Mouse (Mus musculus): ENCODE data around the gene Itga2. TPM values are rescaled to one million over a fixed set of nuclear protein-coding genes. Genes with fewer than 3 reads are reported as not detected.

Gene Itga2
- total RNA-seq, 1 experiment, result 0.31 TPM

DNA sequence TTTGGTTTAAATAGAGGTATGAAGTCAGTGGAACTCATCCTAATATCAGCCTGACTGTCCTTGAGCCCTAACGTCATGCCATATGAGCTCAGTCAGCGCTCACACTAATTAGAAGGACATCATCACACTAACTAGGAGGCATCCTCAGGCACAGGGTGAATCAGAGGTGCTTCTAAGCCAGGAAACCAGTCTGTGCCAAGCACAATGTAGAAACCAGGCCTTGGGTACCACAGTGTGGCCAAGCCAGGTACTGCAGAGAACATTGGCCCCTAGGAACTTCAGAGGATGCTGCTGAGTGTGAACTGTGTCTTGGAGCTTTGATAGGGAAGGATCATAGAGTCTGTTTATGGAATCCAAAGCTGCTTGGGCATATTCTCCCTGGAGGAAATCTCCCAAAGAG is 32.3 kb upstream of the Itga2 start:
- H3K9me3 ChIP-seq (ENCODE audit: control insufficient read depth, insufficient read depth, low read depth, low read length), result no peaks in the 10 kb centered on the region
- TF ChIP-seq HCFC1 (IDR thresholded peaks at IDR 0.05; ENCODE audit: borderline replicate concordance, insufficient read depth, low read length) (no peak), ZC3H11A (IDR thresholded peaks at IDR 0.05; ENCODE audit: borderline replicate concordance, low read depth, low read length) (peak; percentile 69), ZNF384 (IDR thresholded peaks at IDR 0.05; ENCODE audit: low read depth, low read length) (no peak), CHD2 (IDR thresholded peaks at IDR 0.05; ENCODE audit: low read depth, low read length) (no peak), MAFK (IDR thresholded peaks at IDR 0.05; ENCODE audit: insufficient read depth, low read depth, low read length) (no peak)
- in situ Hi-C loops (cut with MboI; ENCODE audit: low sequenced_read_pairs in 2 of 2, unreplicated experiment in 2 of 2), result loop anchor here (10.0 to 25.0 kb wide), 3 partner anchors 127 to 1077 kb away; no protein-coding TSS in a partner anchor
- H3K4me1 ChIP-seq (ENCODE audit: control insufficient read depth in 2 of 2, insufficient read depth in 2 of 2, low read length in 2 of 2, poor library complexity in 1 of 2), result no peaks in the 10 kb centered on the region
- no peak overlapping the region for H3K9ac ChIP-seq (ENCODE audit: insufficient read depth, low read depth, low read length, poor library complexity, severe bottlenecking)
- H3K4me3 ChIP-seq (ENCODE audit: insufficient read depth in 1 of 2, low read depth in 1 of 2, low read length in 2 of 2, poor library complexity in 1 of 2, severe bottlenecking in 1 of 2), result no peak overlapping the region
- H3K36me3 ChIP-seq (ENCODE audit: control insufficient read depth, insufficient read depth, low read length, poor library complexity, severe bottlenecking), result no peaks in the 10 kb centered on the region
- peak; percentile 58 for DNase-seq (ENCODE audit: low read depth, low spot score)
- no peak overlapping the region for H3K27ac ChIP-seq (ENCODE audit: insufficient read depth, low read depth, low read length, poor library complexity, severe bottlenecking)

DNA sequence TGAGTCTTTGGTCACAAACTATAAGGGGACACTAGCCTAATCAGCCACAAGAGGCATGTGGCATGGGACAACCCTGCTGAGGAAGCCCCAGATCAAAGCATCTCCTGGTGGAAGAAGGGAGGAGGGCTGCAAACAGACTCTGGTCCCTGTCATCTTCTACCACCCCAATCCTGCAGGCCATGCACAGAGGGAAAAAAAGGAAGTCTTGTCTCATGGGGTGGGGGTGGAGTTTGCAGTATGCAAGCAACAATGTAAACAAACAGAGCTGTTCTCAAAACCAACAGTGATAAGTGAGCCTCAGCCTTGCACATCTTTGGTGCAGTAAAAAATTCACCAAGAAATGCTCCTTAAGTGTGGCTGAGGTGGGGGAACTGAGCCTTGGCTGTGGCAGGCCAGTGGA is 22.6 kb upstream of the Itga2 start:
- Histone ChIP-seq H3K9me3 (ENCODE audit: control insufficient read depth, insufficient read depth, low read depth, low read length) (no peaks in the 10 kb centered on the region), H3K36me3 (ENCODE audit: control insufficient read depth, insufficient read depth, low read length, poor library complexity, severe bottlenecking) (no peaks in the 10 kb centered on the region), H3K9ac (ENCODE audit: insufficient read depth, low read depth, low read length, poor library complexity, severe bottlenecking) (no peak overlapping the region), H3K4me3 (ENCODE audit: insufficient read depth in 1 of 2, low read depth in 1 of 2, low read length in 2 of 2, poor library complexity in 1 of 2, severe bottlenecking in 1 of 2) (no peak overlapping the region), H3K4me1 (ENCODE audit: control insufficient read depth in 2 of 2, insufficient read depth in 2 of 2, low read length in 2 of 2, poor library complexity in 1 of 2) (no peaks in the 10 kb centered on the region), H3K27ac (ENCODE audit: insufficient read depth, low read depth, low read length, poor library complexity, severe bottlenecking) (no peak overlapping the region)
- no peak for DNase-seq (ENCODE audit: low read depth, low spot score)
- TF ChIP-seq ZC3H11A (IDR thresholded peaks at IDR 0.05; ENCODE audit: borderline replicate concordance, low read depth, low read length) (no peak), CHD2 (IDR thresholded peaks at IDR 0.05; ENCODE audit: low read depth, low read length) (no peak), ZNF384 (IDR thresholded peaks at IDR 0.05; ENCODE audit: low read depth, low read length) (no peak), HCFC1 (IDR thresholded peaks at IDR 0.05; ENCODE audit: borderline replicate concordance, insufficient read depth, low read length) (no peak), MAFK (IDR thresholded peaks at IDR 0.05; ENCODE audit: insufficient read depth, low read depth, low read length) (no peak)
- in situ Hi-C loops (cut with MboI; ENCODE audit: low sequenced_read_pairs in 2 of 2, unreplicated experiment in 2 of 2), result loop anchor here (25.0 kb wide), 2 partner anchors 117 to 1067 kb away; no protein-coding TSS in a partner anchor

DNA sequence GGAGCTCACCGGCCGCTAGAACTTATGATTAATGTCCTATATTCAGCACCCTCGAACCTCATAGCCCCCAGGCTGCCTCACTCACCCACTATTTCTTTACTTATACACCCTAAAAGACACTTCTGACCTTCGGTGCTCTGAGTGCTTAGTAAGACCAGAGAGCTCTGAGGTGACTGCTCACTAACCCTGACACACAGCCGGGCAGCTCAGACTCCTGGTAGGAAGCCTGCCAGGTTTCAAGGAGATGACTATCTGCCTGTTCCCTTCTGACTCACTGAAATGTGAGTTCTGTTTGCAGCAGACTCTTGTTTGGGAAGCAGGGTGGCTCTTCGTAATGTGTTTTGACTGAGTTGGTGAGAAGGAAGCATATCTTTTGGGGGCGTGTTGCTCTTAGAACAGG is 1.6 kb upstream of the Itga2 start:
- TF ChIP-seq ZC3H11A (IDR thresholded peaks at IDR 0.05; ENCODE audit: borderline replicate concordance, low read depth, low read length), result no peak
- no peak for TF ChIP-seq CHD2 (IDR thresholded peaks at IDR 0.05; ENCODE audit: low read depth, low read length)
- no peak for TF ChIP-seq HCFC1 (IDR thresholded peaks at IDR 0.05; ENCODE audit: borderline replicate concordance, insufficient read depth, low read length)
- no peak for TF ChIP-seq MAFK (IDR thresholded peaks at IDR 0.05; ENCODE audit: insufficient read depth, low read depth, low read length)
- no peak for TF ChIP-seq ZNF384 (IDR thresholded peaks at IDR 0.05; ENCODE audit: low read depth, low read length)
- in situ Hi-C loops (cut with MboI; ENCODE audit: low sequenced_read_pairs in 2 of 2, unreplicated experiment in 2 of 2), result no loop called here
- no peak for DNase-seq (ENCODE audit: low read depth, low spot score)

DNA sequence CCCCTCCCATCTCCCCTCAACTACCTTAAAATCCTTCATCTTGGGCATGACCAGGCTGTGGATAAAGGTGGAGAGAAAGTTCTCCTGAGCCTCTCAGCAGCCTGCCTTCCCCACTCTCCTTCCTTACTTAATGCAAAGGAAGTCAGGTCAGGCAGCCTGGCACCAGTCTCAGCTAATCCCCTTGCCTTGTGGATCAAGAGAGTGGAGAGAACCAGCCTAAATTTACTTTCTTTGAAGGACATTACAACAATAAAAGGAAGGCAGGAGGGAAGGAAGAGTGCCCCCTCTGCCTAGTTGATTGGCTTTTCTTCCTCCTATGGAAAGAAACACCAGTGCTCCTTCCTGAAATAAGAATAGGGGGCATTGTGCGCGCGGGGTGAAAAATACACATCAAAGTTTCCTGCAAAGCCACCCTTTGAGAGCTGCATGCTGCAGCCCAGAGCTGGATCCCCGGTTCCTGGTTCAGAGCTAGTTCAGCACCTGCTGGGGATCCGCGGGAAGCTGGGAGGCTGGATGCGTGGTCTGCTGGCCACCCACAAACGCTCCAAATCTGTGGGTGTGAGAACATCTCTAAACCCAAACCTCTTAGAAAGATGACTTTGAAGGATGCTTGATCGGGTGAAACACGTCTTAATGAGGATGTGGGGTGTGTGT is 777 bp downstream of the Itga2 start:
- H3K9ac ChIP-seq (ENCODE audit: insufficient read depth, low read depth, low read length, poor library complexity, severe bottlenecking), result no peak overlapping the region

More for the DNA sequence above, 1.6 kb upstream of the Itga2 start:
- no peak overlapping the region for H3K9ac ChIP-seq (ENCODE audit: insufficient read depth, low read depth, low read length, poor library complexity, severe bottlenecking)
- no peak overlapping the region for H3K4me3 ChIP-seq (ENCODE audit: insufficient read depth in 1 of 2, low read depth in 1 of 2, low read length in 2 of 2, poor library complexity in 1 of 2, severe bottlenecking in 1 of 2)
- no peak overlapping the region for H3K27ac ChIP-seq (ENCODE audit: insufficient read depth, low read depth, low read length, poor library complexity, severe bottlenecking)
- H3K9me3 ChIP-seq (ENCODE audit: control insufficient read depth, insufficient read depth, low read depth, low read length), result no peaks in the 10 kb centered on the region
- H3K36me3 ChIP-seq (ENCODE audit: control insufficient read depth, insufficient read depth, low read length, poor library complexity, severe bottlenecking), result no peaks in the 10 kb centered on the region
- 0 out of 4 replicates have a peak, but pooled peaks cover 0 to 7% of the 10 kb centered on the region in 2 experiments for H3K4me1 ChIP-seq (ENCODE audit: control insufficient read depth in 2 of 2, insufficient read depth in 2 of 2, low read length in 2 of 2, poor library complexity in 1 of 2)

More for the DNA sequence above, 777 bp downstream of the Itga2 start:
- Histone ChIP-seq H3K4me3 (ENCODE audit: insufficient read depth in 1 of 2, low read depth in 1 of 2, low read length in 2 of 2, poor library complexity in 1 of 2, severe bottlenecking in 1 of 2) (peak overlapping the region in 1 of 2 experiments; percentile 61; a peak in 2 of 4 replicates), H3K9me3 (ENCODE audit: control insufficient read depth, insufficient read depth, low read depth, low read length) (no peaks in the 10 kb centered on the region), H3K27ac (ENCODE audit: insufficient read depth, low read depth, low read length, poor library complexity, severe bottlenecking) (no peak overlapping the region), H3K4me1 (ENCODE audit: control insufficient read depth in 2 of 2, insufficient read depth in 2 of 2, low read length in 2 of 2, poor library complexity in 1 of 2) (0 out of 4 replicates have a peak, but pooled peaks cover 0 to 7% of the 10 kb centered on the region in 2 experiments), H3K36me3 (ENCODE audit: control insufficient read depth, insufficient read depth, low read length, poor library complexity, severe bottlenecking) (no peaks in the 10 kb centered on the region)
- in situ Hi-C loops (cut with MboI; ENCODE audit: low sequenced_read_pairs in 2 of 2, unreplicated experiment in 2 of 2), result no loop called here
- DNase-seq (ENCODE audit: low read depth, low spot score), result peak; percentile 8
- TF ChIP-seq HCFC1 (IDR thresholded peaks at IDR 0.05; ENCODE audit: borderline replicate concordance, insufficient read depth, low read length) (no peak), ZNF384 (IDR thresholded peaks at IDR 0.05; ENCODE audit: low read depth, low read length) (no peak), MAFK (IDR thresholded peaks at IDR 0.05; ENCODE audit: insufficient read depth, low read depth, low read length) (no peak), ZC3H11A (IDR thresholded peaks at IDR 0.05; ENCODE audit: borderline replicate concordance, low read depth, low read length) (no peak), CHD2 (IDR thresholded peaks at IDR 0.05; ENCODE audit: low read depth, low read length) (no peak)

Measured in ES-E14 (cell line).